Mouse (Mus musculus): ENCODE measurements around the gene Jak1.

Jak1 gene

GRCm38 (mm10) chr4:101239313-101240162, 25.5 kb downstream of the Jak1 start:
- in situ Hi-C loops (cut with MboI, MseI): no loop called here

- in situ Hi-C loops (cut with MboI, MseI): no loop called here
These were observed 26.5 kb downstream of the Jak1 start for GRCm38 (mm10) chr4:101238589-101238988.

GRCm38 (mm10) chr4:101236797-101237196, 28.3 kb downstream of the Jak1 start:
- in situ Hi-C loops (cut with MboI, MseI): no loop called here

- in situ Hi-C loops (cut with MboI, MseI): no loop called here
These were observed 29.1 kb downstream of the Jak1 start for GRCm38 (mm10) chr4:101235964-101236363.

GRCm38 (mm10) chr4:101234753-101235152, 30.3 kb downstream of the Jak1 start:
- in situ Hi-C loops (cut with MboI, MseI): no loop called here

- in situ Hi-C loops (cut with MboI, MseI): no loop called here
These were observed 30.8 kb downstream of the Jak1 start for GRCm38 (mm10) chr4:101234332-101234731.

- in situ Hi-C loops (cut with MboI, MseI): no loop called here
These were observed 34.5 kb downstream of the Jak1 start for GRCm38 (mm10) chr4:101230621-101231020.

GRCm38 (mm10) chr4:101227398-101227797, 37.7 kb downstream of the Jak1 start:
- in situ Hi-C loops (cut with MboI, MseI): no loop called here

- in situ Hi-C loops (cut with MboI, MseI): no loop called here
These were observed 39.1 kb downstream of the Jak1 start for GRCm38 (mm10) chr4:101225984-101226383.

GRCm38 (mm10) chr4:101220946-101221345, 44.1 kb downstream of the Jak1 start:
- in situ Hi-C loops (cut with MboI, MseI): loop anchor here in 1 of 2 experiments (25.0 kb wide), 1 partner anchor 1284 kb away; the partner anchor contains the start of genes Itgb3bp and Pgm1

- in situ Hi-C loops (cut with MboI, MseI): loop anchor here in 1 of 2 experiments (25.0 kb wide), 1 partner anchor 1283 kb away; the partner anchor contains the start of genes Itgb3bp and Pgm1
These were observed 45.2 kb downstream of the Jak1 start for GRCm38 (mm10) chr4:101219839-101220238.

GRCm38 (mm10) chr4:101217026-101217540, 48.0 kb downstream of the Jak1 start:
- in situ Hi-C loops (cut with MboI, MseI): loop anchor here in 1 of 2 experiments (25.0 kb wide), 1 partner anchor 1280 kb away; the partner anchor contains the start of genes Itgb3bp and Pgm1

- in situ Hi-C loops (cut with MboI, MseI): loop anchor here in 1 of 2 experiments (25.0 kb wide), 1 partner anchor 1279 kb away; the partner anchor contains the start of genes Itgb3bp and Pgm1
These were observed 48.8 kb downstream of the Jak1 start for GRCm38 (mm10) chr4:101216286-101216685.

- in situ Hi-C loops (cut with MboI, MseI): loop anchor here in 1 of 2 experiments (25.0 kb wide), 1 partner anchor 1276 kb away; the partner anchor contains the start of genes Itgb3bp and Pgm1
These were observed 51.6 kb downstream of the Jak1 start for GRCm38 (mm10) chr4:101213477-101213876.

- in situ Hi-C loops (cut with MboI, MseI): loop anchor here in 1 of 2 experiments (25.0 kb wide), 1 partner anchor 1270 kb away; the partner anchor contains the start of genes Itgb3bp and Pgm1
These were observed 57.6 kb downstream of the Jak1 start for GRCm38 (mm10) chr4:101207492-101207891.

GRCm38 (mm10) chr4:101203518-101203917, 61.6 kb downstream of the Jak1 start:
- in situ Hi-C loops (cut with MboI, MseI): loop anchor here in 1 of 2 experiments (5.0 to 25.0 kb wide), 2 partner anchors 1266 to 1414 kb away; partner anchors contain the start of genes Itgb3bp and Pgm1

GRCm38 (mm10) chr4:101202626-101203025, 62.5 kb downstream of the Jak1 start:
- in situ Hi-C loops (cut with MboI, MseI): loop anchor here in 1 of 2 experiments (5.0 to 25.0 kb wide), 2 partner anchors 1265 to 1415 kb away; partner anchors contain the start of genes Itgb3bp and Pgm1

- in situ Hi-C loops (cut with MboI, MseI): loop anchor here in 1 of 2 experiments (5.0 to 25.0 kb wide), 2 partner anchors 1262 to 1418 kb away; partner anchors contain the start of genes Itgb3bp and Pgm1
These were observed 65.5 kb downstream of the Jak1 start for GRCm38 (mm10) chr4:101199433-101200081.

- in situ Hi-C loops (cut with MboI, MseI): no loop called here
These were observed 66.7 kb downstream of the Jak1 start for GRCm38 (mm10) chr4:101198333-101198732.

GRCm38 (mm10) chr4:101197421-101198170, 67.5 kb downstream of the Jak1 start:
- in situ Hi-C loops (cut with MboI, MseI): no loop called here

- in situ Hi-C loops (cut with MboI, MseI): no loop called here
These were observed 68.7 kb downstream of the Jak1 start for GRCm38 (mm10) chr4:101196407-101196806.

All from T-helper 17 cell (primary cell).